Mouse (Mus musculus) heart, postnatal 36 days (tissue): ENCODE data around the gene Cactin. TPM values are rescaled to one million over a fixed set of nuclear protein-coding genes. Genes with fewer than 3 reads are reported as not detected.

Experiments
- DNase-seq, 2 experiments: peaks; one replicate each; pipeline ENCODE4 v3.0.0; 2021 to 2022
- intact Hi-C: fragments of 180-260 bp; cut with DNase I; formaldehyde crosslinking; loops from one replicate; pipeline ENCODE4 v1.15.1; 2025
- total RNA-seq, 2 experiments: library from RNA; stranded (reverse); gene quantifications; 2 replicates each; pipeline ENCODE4 v1.2.3; 2021

Gene Cactin
- total RNA-seq, 2 experiments from 2014 or later, result 13.2 to 17.4 TPM

DNA sequence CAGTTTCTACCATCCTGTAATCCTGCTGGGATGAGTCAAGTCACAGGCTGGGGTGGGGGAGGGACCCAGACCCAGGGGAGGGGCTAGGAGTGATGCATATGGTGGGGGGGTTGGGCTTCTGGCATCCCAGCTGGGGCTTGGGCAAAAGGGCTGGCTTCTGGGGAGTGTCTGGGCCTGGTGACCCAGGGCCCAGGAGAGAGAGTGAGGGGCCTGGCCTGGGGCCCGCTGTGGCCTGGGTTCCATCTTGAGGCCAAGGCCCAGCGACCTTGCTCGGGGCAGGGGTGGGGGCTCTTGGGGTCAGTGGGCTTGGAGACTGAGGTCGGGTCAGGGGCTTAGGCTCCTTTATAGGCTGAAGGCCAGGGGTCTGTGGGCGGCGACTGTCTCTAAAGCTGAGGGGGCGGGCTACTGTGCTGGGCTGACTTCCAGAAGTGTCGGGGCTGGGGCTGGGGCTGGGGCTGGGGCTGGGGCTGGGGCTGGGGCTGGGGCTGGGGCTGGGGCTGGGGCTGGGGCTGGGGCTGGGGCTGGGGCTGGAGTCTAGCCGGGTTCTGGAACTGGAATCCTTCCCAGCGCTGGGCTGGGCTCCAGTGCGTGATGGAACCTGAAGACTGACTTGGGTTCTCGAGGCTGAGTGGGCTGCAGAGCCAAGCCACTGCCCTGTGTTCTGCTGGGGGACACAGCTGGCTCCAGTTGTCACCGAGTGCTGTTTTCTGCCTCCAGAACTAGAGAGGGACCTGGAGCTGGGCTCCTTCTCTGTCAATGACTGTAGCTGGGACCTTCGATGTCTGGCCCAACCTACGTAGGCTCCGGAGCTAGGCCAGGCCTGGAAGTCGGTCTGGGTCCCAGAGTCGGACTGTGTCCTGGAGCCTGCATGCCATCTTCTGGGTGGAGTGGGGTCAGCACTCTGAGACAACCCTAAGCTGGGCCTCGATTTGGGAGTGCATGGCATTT lies 14.8 kb downstream of the Cactin start:
- intact Hi-C loops, result no loop called here
- DNase-seq, result no peak

DNA sequence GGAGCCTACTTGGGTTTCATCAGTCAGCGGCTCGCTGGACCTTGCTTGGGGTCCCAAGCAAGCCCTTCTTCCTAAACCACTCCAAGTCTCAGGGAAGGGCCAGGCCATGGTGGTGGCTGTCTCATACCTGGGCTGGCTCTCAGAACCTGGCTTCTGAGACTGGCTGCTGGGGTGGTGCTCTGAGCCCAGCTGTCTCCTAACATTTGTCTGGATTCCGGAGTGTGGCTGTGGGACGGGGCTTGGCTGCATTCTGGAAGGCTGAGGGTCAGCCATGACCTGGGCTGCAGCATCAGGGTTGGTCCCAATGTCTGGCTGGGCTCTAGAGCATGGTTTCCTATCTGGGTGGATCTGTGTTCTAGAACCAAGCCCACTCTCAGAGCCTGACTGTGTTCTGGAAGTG lies 15.7 kb downstream of the Cactin start:
- no peak for DNase-seq
- intact Hi-C loops, result no loop called here

DNA sequence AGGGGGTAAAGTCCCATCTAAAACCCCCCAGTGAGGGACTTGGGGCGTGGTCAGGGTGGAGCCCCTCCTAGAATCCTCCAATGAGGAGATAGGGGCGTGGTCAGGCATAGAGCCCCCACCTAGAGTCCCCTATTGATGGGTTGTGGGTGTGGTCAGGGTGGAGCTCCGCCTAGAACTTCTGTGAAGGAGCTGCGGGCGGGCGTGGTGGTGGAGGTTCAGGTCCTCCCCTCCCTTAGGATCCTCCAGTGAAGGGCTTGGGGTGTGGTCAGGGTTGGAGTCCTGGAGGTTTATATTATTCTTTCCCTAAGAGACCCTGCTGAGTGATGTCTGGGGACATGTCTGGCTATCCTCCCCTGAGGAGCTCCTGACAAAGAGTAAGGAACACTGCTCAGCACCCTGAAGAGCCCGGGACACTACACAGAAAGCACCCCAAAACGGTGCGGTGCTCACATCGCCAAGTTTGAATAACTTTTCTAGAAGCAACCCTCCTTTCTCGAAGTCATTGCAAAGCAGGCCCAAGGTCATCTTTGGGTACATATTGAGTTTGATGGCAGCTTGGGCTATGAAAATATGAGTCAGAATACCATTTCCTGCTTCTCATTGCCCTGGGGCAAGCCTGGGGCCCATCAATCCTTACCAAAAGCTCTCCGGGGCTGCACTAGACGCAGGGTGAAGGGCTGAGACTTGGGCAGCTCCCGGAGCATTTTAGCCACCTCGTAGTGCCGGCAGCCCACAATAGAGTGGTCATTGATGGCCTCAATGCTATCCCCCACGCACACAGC lies 19.8 kb downstream of the Cactin start:
- no peak for DNase-seq
- intact Hi-C loops, result loop anchor here (2.0 kb wide), 2 partner anchors 14 to 52 kb away; no protein-coding TSS in a partner anchor

DNA sequence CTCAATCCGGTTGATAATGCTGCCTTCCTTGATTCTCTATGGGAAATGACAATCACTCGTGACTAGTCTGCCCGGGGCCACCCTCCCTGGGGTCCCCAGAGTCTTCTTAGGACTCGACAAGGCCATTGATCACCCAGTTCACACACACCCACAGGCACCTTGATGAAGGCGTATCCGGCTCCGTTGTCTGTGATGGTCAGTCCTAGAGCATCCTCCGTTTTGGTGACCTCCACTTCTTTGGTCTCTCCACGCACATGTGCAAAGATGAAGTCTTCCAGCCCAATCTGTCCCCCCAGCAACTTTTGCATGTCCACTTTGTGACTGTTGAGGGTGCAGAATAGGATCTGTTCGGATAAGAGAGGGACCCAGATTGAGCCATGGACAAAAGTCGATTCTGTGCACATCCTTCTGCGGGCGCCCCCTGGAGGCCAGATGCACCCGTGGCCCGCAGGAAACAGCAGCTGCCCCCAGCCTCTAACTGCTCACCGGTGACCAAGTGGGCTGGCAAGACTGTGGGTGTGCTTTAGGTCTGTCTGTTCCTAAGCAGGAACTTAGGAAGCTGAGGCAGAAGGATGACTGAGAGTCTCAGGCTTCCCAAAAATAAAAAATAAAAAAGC lies 20.5 kb downstream of the Cactin start:
- DNase-seq, result peak; percentile 78 to 86

DNA sequence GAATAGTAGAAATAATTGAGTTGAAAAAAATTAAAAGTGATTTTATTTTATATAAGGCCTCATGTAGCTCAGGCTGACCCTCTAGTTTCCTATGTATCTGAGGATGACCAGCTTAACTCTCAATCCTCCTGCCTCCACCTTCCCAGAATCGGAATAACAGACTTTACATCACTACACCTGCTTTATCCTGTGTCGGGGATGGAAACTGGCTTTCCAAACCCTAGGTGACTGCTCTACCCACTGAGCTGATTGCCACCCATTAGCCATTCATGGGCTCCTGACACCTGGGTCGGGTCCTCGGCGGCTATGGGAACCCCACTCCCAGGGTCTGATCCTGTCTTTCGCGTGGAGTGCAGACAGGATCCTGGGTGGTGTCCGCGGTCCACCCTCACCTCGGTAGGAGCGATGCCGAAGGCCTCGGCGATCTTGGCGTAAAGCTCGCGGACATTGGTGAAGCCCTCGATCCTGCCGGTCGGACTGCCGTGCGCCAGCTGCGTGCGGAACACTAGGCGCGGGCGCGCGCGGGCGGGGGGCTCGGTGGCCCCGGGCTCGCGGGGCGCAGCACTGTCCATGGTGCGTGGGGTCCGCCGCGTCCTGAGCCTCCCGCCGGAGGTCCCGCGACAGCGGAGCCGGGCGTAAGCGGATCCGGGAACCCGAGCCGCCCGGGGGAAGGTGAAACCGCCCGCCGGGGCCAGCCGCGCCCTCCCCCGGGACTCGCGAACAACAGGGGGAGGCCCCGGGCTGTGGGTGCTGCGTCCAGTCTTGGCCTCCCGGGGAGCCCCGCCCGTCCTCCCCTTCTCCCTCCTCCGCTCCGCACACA lies 22.0 kb downstream of the Cactin start, which contains the start of gene Gipc3:
TSS of gene Gipc3 (minus strand) at position 581 of the 820 bp plus-strand sequence.
- peak in 1 of 2 experiments; percentile 49 for DNase-seq

More for the DNA sequence above, 20.5 kb downstream of the Cactin start:
- intact Hi-C loops, result loop anchor here (2.0 kb wide), 2 partner anchors 15 to 53 kb away; no protein-coding TSS in a partner anchor

DNA sequence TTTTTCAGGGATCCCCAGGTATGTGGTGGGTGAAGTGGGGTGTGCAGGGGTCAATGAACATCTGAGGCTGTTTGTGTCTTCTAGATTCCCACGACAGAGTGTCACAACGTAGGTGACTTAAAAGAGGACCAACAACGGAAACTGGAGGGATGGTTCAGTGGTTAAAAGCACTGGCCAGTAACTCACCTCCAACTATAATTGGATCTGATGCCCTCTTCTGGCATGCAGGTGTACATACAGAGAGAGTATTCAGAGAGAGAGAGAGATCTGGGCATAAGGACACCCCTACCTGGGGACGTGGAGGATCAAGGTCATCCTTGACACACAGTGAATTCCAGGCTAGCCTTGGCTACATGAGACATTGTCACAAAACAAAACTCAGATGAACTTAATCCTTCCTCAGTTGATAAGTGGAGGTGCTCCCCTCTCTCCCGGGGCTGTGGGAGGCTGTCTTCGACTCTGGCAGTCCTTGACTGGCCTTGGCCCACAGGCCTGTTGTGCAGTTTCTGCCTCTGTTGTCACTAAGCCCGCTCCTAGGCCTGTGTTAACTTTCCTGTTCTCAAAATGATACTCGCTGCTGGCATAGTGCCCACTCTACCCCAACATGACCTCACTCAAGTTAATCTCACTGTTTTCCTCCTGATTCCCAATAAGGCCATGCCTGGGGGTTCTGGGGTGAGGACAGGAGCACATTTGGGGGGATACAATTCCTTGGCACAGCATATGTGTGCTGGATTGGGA lies 23.7 kb downstream of the Cactin start:
- DNase-seq, result peak in 1 of 2 experiments; percentile 18
- intact Hi-C loops, result no loop called here

More for the DNA sequence above, 22.0 kb downstream of the Cactin start, which contains the start of gene Gipc3:
- intact Hi-C loops, result no loop called here

DNA sequence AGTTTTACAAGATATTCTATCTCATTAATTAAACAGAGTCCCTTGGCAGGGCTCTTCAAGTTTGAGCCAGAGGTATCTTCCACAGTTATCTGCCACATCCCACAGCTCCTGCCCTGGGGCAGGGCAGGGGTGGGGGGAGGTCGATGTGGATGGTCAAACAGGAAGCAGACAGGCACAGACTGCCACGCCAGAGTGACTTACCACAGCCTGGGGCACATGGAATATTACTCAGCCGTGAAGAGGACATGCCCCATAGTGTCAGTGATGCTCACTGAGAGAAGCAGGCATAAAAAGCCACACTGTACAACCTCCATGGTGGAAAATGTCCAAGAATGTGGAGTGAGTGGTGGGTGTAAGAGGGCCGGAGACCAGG lies 24.2 kb downstream of the Cactin start:
- DNase-seq, result no peak
- intact Hi-C loops, result no loop called here

DNA sequence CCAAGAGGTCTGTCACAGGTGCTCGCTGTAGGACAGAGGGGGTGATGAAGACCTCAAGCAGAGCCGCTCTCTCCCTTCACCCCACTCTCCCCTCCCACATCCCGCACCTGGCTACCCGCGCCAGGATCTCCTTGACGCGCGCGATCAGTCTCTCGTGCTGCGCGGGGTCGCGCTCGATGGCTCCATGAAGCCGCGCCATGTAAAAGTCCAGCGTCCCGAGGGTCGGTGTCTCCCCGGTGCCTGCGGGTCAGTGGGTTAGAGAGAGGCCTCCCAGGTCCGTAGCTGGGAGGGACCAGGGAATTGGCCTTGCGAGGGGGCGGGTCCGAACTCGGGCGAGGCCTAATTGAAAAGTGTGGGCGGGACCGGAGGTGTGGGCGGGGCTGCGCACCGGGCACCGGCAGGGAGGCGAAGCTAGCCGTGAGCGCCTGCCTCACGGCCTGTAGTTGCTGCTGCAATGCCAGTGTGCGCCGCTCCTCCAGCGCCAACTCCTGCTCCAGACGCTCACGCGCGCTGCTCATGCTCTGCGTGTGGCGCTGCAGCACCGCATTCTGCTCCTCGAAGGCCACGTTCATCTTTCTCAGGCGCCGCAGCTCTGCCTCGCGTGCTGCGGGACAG lies 25.7 kb downstream of the Cactin start:
- intact Hi-C loops, result no loop called here
- DNase-seq, result peak in 1 of 2 experiments; percentile 17

DNA sequence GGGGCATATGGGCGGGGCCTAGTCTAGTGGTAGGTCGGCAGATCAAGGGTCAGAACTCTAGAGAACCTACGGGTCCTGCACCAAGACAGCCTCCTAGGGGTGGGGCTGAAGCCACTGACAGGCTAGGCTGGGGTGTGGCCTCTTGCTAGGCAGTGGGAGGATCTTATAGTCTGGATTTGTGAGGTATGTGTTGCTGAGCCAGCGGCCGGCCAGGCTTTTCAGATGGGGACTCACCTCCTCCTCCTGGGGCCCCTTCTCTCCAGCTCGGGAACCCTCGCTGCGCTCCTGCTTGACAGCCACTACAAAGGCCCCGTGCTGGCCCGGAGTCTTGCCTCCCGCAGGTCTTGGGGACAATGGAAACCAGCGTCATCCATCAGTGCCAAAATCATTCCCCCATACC lies 28.2 kb downstream of the Cactin start:
- peak in 1 of 2 experiments; percentile 27 for DNase-seq
- intact Hi-C loops, result no loop called here

DNA sequence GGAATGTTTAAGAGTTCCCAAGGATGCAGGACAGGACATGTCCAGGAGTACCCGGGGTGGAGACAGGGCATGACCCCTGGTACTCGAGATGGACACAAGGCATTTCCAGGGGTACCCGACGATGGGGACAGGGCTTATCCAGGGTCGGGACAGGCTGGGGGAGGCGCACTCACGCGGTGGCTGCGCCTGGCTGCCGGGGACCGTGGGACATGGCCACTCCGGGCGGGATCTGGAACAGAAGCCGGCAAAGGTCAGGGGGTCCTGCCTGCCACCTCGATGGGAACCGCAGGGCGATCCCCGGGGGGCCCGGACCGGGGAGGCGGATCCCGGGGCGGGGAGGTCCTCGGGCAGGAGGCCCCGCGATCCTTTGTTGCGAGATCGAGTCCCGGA lies 29.1 kb downstream of the Cactin start:
- no peak for DNase-seq
- intact Hi-C loops, result no loop called here

DNA sequence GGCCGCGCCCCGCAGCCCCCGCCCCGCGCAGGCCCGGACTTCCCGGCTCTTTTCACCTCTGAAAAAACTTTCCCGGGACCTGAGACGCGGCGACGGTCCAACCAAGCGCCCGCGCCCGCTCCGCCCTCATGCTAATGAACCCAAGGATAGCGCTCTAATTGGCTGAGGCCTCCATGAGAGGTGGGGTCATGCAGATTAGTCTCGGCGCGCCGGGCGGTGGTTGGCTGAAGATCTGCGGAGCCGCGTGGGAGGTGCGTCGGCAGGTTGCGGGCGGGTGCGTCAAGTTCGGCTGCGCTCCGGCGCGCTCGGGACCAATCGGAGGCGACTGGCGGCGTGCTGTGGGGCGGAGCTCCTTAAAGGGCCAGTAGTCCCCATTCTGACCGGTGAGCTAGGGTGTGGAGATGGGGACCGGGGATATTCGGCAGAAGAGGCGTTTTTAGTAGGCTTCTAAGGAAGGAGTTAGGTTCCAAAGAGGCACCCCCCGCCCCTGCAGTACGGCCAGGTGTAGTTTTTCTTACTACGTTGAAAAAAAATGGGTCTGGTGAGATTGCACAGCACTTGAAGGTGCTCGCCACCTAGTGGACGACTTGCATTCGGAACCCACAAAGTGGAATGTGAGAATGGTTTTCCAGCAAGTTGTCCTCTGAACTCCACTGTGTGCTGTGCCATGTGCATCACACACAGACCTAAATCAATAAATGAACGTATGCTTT lies 29.6 kb downstream of the Cactin start, which contains the start of gene Hmg20b:
TSS of gene Hmg20b (minus strand) at position 130 of the 713 bp plus-strand sequence.
- intact Hi-C loops, result no loop called here

DNA sequence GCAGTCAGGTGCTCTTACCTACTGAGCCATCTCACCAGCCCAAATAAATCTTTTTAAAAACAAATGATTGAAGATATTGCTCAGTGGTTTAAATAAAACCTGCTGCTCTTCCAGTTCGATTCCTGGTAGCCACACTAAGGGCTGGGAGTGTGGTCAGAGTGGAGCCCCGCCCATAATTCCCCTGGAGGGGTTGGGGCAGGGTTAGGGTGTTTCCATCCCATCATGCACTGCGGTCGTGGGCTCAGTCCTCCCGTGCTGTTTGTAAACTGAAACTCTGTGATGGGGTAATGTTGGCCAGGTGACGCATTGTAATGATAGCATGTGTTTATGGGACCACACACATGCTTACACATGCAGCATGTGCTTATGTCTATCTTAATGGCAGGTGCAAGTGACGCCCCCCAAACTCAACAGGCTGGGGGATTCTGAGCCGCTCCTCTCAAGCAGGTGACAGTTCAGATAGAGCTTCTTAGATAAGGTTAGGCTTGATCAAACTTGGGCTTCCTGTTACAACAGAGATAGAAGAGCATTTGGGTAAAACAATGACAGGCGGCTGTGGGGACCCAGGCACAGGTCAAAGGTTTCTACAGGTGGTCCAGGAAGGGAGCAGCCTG lies 30.9 kb downstream of the Cactin start:
- intact Hi-C loops, result loop anchor here (2.0 kb wide), 1 partner anchor 63 kb away; no protein-coding TSS in a partner anchor
- DNase-seq, result no peak

More for the DNA sequence above, 29.6 kb downstream of the Cactin start, which contains the start of gene Hmg20b:
- peak; percentile 98 for DNase-seq

DNA sequence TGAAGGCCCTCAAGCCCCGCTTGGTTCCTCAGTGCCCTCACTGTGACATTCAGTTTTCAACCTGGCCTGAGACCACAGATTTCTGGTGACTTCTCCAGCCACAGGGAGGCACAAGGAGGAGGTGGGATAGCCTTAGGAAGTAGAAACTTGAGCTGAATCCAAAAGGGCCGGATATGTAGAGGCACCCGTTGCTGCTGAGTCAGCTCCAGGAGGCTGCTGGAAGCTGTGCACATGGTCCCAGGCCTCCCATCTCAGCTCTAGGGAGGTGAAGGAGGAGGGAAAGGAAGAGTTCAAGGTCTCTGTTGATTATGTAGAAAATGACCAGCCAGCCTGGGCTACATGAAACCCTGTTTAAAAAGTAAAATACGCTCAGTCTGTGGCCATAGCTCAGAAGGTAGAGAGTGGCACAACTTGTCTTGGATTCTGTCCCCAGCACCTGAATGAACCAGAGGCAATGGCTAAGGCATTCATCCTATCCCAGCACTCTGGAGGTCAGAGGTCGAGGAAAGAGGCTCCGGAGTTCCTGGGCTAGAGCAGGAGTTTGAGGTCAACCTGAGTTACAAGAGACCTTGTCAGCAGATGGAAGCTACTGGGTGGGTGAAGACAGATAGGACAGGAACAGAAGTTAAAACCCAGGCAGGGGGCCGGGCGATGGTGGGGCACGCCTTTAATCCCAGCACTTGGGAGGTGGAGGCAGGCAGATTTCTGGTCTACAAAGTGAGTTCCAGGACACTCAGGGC lies 34.0 kb downstream of the Cactin start:
- intact Hi-C loops, result no loop called here
- DNase-seq, result no peak

DNA sequence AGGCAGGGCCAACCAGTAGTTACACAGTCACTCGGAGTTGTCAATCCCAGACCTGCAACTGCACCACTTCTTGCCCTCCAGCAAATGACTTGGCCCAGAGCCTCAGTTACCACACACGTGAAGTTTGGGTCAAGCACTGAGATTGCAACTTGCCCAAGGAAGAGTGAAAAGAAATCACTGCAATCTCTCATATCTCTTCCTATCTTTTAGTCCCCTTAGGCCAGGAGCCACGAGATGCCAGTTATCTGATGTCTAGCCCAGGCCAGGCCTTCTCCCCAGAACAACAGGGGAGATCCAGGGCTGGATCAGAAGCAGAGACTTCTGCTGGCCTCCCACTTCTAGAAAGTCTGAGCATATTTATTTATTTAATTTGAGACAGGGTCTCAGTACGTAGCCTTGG lies 34.6 kb downstream of the Cactin start:
- DNase-seq, result no peak
- intact Hi-C loops, result no loop called here

DNA sequence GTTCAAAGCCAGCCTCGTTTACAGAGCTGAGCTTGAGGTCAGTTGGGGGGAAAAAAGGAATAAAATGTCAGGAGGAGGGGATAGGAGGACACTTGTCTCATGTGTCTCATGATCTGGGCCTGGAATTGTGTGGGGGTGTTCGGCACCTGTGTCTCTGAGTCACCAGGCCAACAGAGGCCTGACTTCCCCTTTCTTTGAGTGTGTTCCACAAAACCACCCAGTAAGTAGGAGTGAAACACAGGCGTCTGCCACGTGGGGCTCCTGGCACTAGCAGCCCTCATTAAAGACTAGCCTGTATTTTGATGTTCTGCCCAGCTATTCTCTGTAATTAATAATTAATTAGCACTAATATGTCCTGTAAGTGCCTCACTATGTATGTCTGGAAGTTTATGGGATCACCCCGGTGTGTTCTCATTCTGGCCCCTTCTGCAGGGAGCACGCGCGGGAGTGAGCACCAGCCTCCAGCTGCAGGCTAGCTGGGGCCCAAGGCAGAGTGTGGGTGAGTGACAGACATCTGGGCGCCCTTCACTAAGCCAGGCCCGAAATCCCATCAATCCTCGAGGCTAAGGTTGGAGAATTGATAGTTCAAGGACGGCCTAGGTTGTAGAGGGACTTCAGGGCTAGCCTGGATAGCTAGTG lies 35.6 kb downstream of the Cactin start:
- intact Hi-C loops, result no loop called here
- no peak for DNase-seq
